Mouse (Mus musculus): ENCODE measurements around the gene Vegfb. TPM values are rescaled to one million over a fixed set of nuclear protein-coding genes. Genes with fewer than 3 reads are reported as not detected.
"Not testable (repeated sequence)": the region's sequence is repeated elsewhere in the genome, so short reads cannot be mapped to it uniquely, and the experiment has no call there.

The Vegfb gene
- polyA plus RNA-seq, 1 experiment from 2014 or later = 58.6 TPM

DNA sequence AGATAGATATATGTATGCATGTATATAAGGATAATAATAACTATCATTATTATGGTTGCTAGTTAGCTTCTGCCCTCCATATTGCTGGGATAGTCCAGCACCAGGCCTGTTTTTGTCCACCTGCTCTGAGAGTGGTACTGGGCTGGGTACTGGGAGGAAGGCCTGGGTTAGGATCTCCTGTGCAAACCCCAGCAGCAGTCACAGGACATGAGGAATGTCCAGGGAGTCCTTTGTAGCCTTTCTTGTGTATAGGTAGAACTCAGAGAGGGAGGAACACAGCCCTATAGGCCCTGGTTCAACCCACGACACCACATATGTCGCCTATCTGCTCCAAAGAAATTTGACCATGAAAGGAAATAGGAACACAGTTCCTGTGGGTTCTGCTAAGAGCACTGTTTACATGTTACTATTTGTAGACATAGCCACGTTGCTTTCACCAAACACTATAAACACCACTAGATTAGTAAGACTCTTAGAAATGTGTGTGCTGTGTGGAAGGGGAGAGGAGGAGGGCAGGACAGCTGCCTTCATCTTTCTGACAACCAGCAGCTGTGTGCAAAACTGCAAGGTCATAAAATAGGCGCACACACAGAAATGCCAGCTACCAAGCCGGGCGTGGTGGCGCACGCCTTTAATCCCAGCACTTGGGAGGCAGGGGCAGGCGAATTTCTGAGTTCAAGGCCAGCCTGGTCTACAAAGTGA is 19.6 kb upstream of the Vegfb start:
- Histone ChIP-seq H3K4me2 (no peak overlapping the region), H3K9ac (no peak overlapping the region), H3K36me3 (no peaks in the 10 kb centered on the region), H3K4me1 (no peaks in the 10 kb centered on the region), H3K4me3 (no peak overlapping the region), H3K9me3 (no peaks in the 10 kb centered on the region), H3K27ac (no peak overlapping the region), H3K27me3 (no peaks in the 10 kb centered on the region)
- no peak for ATAC-seq (ENCODE audit: insufficient number of reproducible peaks, insufficient read depth, low FRiP score, low TSS enrichment, low read depth)
- 83% methylated on average over 9 of the region's 9 CpGs for WGBS

DNA sequence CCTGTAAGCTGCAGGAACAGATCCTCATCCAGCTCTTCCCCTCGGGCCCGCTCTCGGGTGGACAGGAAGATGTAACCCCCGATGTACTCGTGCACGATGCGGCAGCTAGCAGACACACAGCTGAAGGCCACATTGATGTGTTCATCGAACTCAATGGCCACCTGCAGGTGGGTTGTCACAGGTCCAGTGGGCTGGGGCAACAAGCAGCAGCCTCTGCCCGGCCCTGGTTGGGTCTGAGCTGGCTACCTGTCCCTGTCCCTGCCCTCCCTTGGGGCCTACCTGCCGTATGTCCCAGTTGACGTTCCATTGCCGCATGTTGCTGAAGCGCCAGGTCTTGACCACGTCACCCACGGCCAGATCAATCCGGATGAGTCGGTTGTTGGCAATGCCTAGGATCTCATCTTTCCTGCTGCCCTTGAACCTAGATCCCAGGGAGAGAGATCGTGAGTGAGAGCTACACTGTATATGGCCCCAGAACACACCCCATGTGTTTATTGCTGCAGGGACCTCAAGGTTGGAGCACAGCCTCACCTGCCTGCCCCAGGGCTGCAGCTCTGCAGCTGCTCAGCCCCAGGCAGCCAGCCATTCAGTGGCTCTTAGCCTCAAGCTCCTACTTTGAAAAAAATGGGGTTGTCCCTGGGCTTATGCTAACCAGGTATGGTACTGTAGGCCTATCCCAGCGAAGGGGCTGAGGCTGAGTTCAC is 12.1 kb upstream of the Vegfb start:
- Histone ChIP-seq H3K9ac (no peak overlapping the region), H3K9me3 (no peaks in the 10 kb centered on the region), H3K27me3 (no peaks in the 10 kb centered on the region), H3K4me2 (no peak overlapping the region), H3K27ac (no peak overlapping the region), H3K4me3 (no peak overlapping the region), H3K36me3 (peaks cover 28% of the 10 kb centered on the region), H3K4me1 (peaks cover 24% of the 10 kb centered on the region)
- WGBS = 92% methylated on average over 19 of the region's 19 CpGs
- no peak for ATAC-seq (ENCODE audit: insufficient number of reproducible peaks, insufficient read depth, low FRiP score, low TSS enrichment, low read depth)

GRCm38 (mm10) chr19:6997721-6998290 is 10.4 kb upstream of the Vegfb start:
- H3K27ac ChIP-seq = no peak overlapping the region
- no peak for ATAC-seq (ENCODE audit: insufficient number of reproducible peaks, insufficient read depth, low FRiP score, low TSS enrichment, low read depth)
- H3K27me3 ChIP-seq = no peaks in the 10 kb centered on the region
- no peak overlapping the region for H3K9ac ChIP-seq
- peaks cover 32% of the 10 kb centered on the region for H3K4me1 ChIP-seq
- H3K9me3 ChIP-seq = no peaks in the 10 kb centered on the region
- 80% methylated on average over 9 of the region's 9 CpGs for WGBS
- peaks cover 28% of the 10 kb centered on the region for H3K36me3 ChIP-seq
- no peak overlapping the region for H3K4me2 ChIP-seq
- no peak overlapping the region for H3K4me3 ChIP-seq

- ATAC-seq (ENCODE audit: insufficient number of reproducible peaks, insufficient read depth, low FRiP score, low TSS enrichment, low read depth) = peak; percentile 74
- under 1% methylated on average over 23 of the region's 24 CpGs for WGBS
- no peaks in the 10 kb centered on the region for H3K9me3 ChIP-seq
Observed at GRCm38 (mm10) chr19:6996006-6996405, 8.6 kb upstream of the Vegfb start, which contains the start of the genes Nudt22 and Trpt1. Gene Nudt22, minus strand, starts transcription at chr19:6996117. Gene Trpt1, plus strand, starts transcription at chr19:6996131.

GRCm38 (mm10) chr19:6995255-6995991 is 8.0 kb upstream of the Vegfb start:
- Histone ChIP-seq H3K4me2 (peak overlapping the region; percentile 81), H3K9ac (peak overlapping the region; percentile 83), H3K27me3 (no peaks in the 10 kb centered on the region), H3K4me1 (peaks cover 39% of the 10 kb centered on the region), H3K27ac (peak overlapping the region; percentile 49; the same call in 1 of the 2 replicates), H3K36me3 (peaks cover 27% of the 10 kb centered on the region), H3K4me3 (peak overlapping the region; percentile 66), H3K9me3 (no peaks in the 10 kb centered on the region)
- ATAC-seq (ENCODE audit: insufficient number of reproducible peaks, insufficient read depth, low FRiP score, low TSS enrichment, low read depth) = no peak
- 49% methylated on average over 21 of the region's 21 CpGs for WGBS

More at GRCm38 (mm10) chr19:6996006-6996405, 8.6 kb upstream of the Vegfb start, which contains the start of the genes Nudt22 and Trpt1:
- Histone ChIP-seq H3K9ac (peak within 1 kb of the TSS; percentile 83), H3K4me3 (peak within 1 kb of the TSS; percentile 66), H3K4me1 (peaks cover 39% of the 10 kb centered on the region), H3K4me2 (peak within 1 kb of the TSS; percentile 81), H3K27ac (peak within 1 kb of the TSS; percentile 68), H3K36me3 (peaks cover 28% of the 10 kb centered on the region), H3K27me3 (no peaks in the 10 kb centered on the region)

DNA sequence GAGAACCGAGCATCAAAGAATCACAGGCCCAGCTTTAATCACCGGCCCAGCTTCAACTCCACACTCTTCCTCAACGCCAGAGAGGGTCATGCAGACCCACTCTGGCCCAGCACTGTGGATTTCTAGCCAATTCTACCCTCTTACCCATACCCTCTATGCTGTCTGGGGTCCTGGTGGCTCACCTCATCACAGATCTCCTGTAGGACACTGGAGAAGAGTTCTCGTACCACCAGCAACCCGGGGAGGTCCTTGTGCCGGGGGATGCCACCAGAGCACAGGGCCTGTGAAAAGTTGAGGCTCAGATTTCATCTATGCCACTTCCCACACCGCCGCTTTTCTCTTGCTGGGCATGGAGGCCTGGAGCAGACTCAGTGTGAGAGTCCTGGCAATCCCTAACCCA is 7.0 kb upstream of the Vegfb start:
- Histone ChIP-seq H3K4me2 (peak overlapping the region; percentile 81), H3K9me3 (no peaks in the 10 kb centered on the region), H3K27me3 (no peaks in the 10 kb centered on the region), H3K27ac (no peak overlapping the region), H3K9ac (peak overlapping the region; percentile 83; the same call in 1 of the 2 replicates), H3K4me3 (peak overlapping the region; percentile 66; the same call in 1 of the 2 replicates), H3K36me3 (peaks cover 18% of the 10 kb centered on the region), H3K4me1 (peaks cover 39% of the 10 kb centered on the region)
- 83% methylated on average over 8 of the region's 8 CpGs for WGBS
- ATAC-seq (ENCODE audit: insufficient number of reproducible peaks, insufficient read depth, low FRiP score, low TSS enrichment, low read depth) = no peak

- Histone ChIP-seq H3K36me3 (peaks cover 13% of the 10 kb centered on the region), H3K9me3 (no peaks in the 10 kb centered on the region), H3K4me3 (peak overlapping the region; percentile 58; the same call in 1 of the 2 replicates), H3K4me1 (peaks cover 39% of the 10 kb centered on the region), H3K27me3 (no peaks in the 10 kb centered on the region), H3K27ac (no peak overlapping the region), H3K9ac (no peak overlapping the region), H3K4me2 (no peak overlapping the region)
- no peak for ATAC-seq (ENCODE audit: insufficient number of reproducible peaks, insufficient read depth, low FRiP score, low TSS enrichment, low read depth)
- WGBS = 85% methylated on average over 8 of the region's 8 CpGs
Observed at GRCm38 (mm10) chr19:6994002-6994401, 6.6 kb upstream of the Vegfb start.

DNA sequence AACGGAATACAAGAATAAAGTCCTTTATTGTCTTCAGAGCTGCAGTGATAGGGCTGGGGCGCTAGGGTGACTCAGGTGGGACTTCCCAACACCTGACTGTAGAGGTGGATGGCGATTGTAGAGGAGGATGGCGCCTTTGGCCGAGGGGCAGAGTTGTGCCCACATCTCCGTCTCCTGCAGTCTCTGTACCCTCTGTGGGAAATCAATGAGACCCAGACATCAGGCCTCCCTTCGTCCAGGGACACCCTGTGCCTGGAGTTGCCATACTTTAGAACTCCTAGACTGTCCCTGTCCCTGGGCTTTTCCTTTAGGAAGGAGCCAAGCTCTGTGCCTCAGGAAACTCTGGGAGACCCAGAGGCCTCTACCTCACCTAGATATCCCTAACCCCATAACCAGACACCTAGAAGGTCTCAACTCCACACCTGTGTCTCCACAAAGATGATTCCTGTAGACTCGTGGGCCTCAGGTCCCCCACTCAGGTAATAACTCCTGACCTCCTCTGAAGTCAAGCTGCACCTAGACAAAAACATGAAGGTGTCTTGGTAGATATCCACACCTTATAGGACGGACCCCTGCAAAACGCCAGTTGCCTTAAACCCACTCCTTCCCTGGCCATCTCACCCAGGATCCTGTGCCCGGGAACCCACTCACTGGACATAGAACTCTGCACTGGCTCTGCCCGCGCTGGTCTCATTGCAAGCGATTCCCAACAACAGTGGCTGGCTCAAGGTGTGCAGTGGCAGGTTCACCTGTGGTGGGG is 5.7 kb upstream of the Vegfb start:
- no peak for ATAC-seq (ENCODE audit: insufficient number of reproducible peaks, insufficient read depth, low FRiP score, low TSS enrichment, low read depth)
- H3K4me2 ChIP-seq = peak overlapping the region; percentile 91
- H3K9ac ChIP-seq = peak overlapping the region; percentile 69
- H3K4me1 ChIP-seq = peaks cover 41% of the 10 kb centered on the region
- peak overlapping the region; percentile 58 for H3K4me3 ChIP-seq
- 63% methylated on average over 14 of the region's 14 CpGs for WGBS
- H3K27ac ChIP-seq = peak overlapping the region; percentile 39; the same call in 1 of the 2 replicates
- H3K36me3 ChIP-seq = peaks cover 5% of the 10 kb centered on the region; the same call in 1 of the 2 replicates
- no peaks in the 10 kb centered on the region for H3K9me3 ChIP-seq
- no peaks in the 10 kb centered on the region for H3K27me3 ChIP-seq

DNA sequence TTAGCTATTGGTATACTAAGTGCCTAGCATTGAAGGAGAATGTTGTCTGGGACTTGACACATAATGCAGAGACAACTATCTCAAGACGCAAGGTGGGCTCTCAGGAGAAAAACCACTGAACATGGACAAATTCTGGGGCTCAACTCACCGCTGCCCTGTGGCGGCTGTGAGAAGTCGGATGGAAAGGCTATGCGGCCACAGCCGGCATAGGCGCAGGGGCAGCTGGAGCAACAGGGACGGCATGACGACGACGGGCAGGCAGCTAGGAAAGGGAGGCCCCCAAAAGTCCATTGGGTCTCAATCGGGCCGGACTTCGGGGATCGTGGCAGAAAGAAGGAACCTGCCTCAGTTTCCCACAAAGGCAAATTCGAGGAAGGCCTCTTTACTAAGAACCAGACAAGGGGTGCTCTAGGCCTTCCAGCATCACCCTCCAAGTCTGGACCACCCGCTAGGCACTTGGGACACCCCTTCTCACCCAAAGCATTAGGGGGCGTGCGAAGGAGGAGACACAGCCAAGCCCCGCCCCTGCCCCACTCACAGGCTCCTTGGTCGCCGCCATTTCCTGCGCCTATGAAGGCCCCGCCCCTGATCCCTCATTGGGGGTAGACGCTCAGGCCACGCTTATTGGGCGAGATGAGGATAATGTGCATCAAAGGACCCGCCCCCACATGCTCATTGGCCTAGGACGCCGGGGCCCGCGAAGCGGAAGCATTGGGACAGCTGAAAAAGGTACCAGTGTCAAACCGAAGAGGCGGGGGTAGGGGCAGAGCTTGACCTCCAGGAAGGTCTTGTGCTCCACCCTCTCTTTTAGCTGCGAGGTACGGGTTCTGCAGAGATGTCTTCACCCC is 4.8 kb upstream of the Vegfb start, which contains the start of gene Dnajc4:
Gene Dnajc4 (minus strand): TSS at position 562 of the 848 bp plus-strand sequence.
- ATAC-seq (ENCODE audit: insufficient number of reproducible peaks, insufficient read depth, low FRiP score, low TSS enrichment, low read depth) = peak; percentile 90
- peak within 1 kb of the TSS; percentile 68; the same call in 1 of the 2 replicates for H3K27ac ChIP-seq
- peak within 1 kb of the TSS; percentile 58 for H3K4me3 ChIP-seq
- H3K9ac ChIP-seq = peak within 1 kb of the TSS; percentile 77
- no peaks in the 10 kb centered on the region for H3K27me3 ChIP-seq
- 2% methylated on average over 37 of the region's 37 CpGs for WGBS
- H3K9me3 ChIP-seq = no peaks in the 10 kb centered on the region
- H3K4me1 ChIP-seq = peaks cover 44% of the 10 kb centered on the region
- H3K4me2 ChIP-seq = peak within 1 kb of the TSS; percentile 91
- no peaks in the 10 kb centered on the region for H3K36me3 ChIP-seq

- not testable (repeated sequence) for H3K27ac ChIP-seq; ATAC-seq (ENCODE audit: insufficient number of reproducible peaks, insufficient read depth, low FRiP score, low TSS enrichment, low read depth); H3K9ac ChIP-seq; H3K27me3 ChIP-seq; H3K9me3 ChIP-seq; H3K4me3 ChIP-seq; H3K36me3 ChIP-seq
- peaks cover 42% of the 10 kb centered on the region for H3K4me1 ChIP-seq
- WGBS = 90% methylated on average over 6 of the region's 6 CpGs
- H3K4me2 ChIP-seq = 0 out of 2 replicates have a peak overlapping the region, but pooled peaks have one; percentile 91
Observed at GRCm38 (mm10) chr19:6991166-6991565, 3.7 kb upstream of the Vegfb start.

Measured in embryonic facial prominence, embryonic 13.5 days (tissue).